15 mouse cellular contexts compared by ENCODE assay signal in genomic region chr3:66004220-66004951, GRCm38 (mm10). TPM values are rescaled to one million over a fixed set of nuclear protein-coding genes. Genes with fewer than 3 reads are reported as not detected.
DNase-seq lines count a peak whose midpoint lies in the region; ATAC-seq lines count a peak whose summit lies in the region.
"Had no signal": no experiment of that assay in that cellular context is flagged by ENCODE, and none has a peak within 500 bp of the region (broad histone marks: within the 10 kb centered on the region; RNA-seq: fewer than 3 reads in every experiment).

No protein-coding gene starts in this region.

- ATAC-seq in hindbrain, embryonic 16.5 days: peak; percentile 60; the same call in 1 of the 2 replicates
- peak; percentile 62; the same call in 1 of the 2 replicates for ATAC-seq in midbrain, embryonic 16.5 days
- no peak for ATAC-seq in midbrain, embryonic 11.5 days (ENCODE audit: low FRiP score)

- H3K4me2 ChIP-seq in hindbrain, embryonic 16.5 days (ENCODE audit: low read length): no peak overlapping the region
- H3K4me2 ChIP-seq in midbrain, embryonic 16.5 days (ENCODE audit: low read length): no peak overlapping the region
- H3K4me2 ChIP-seq in midbrain, embryonic 11.5 days: no peak overlapping the region
- H3K4me2 ChIP-seq: embryonic facial prominence, embryonic 15.5 days; heart, embryonic 13.5 days; limb, embryonic 12.5 days had no signal

- no peaks in the 10 kb centered on the region for H3K27me3 ChIP-seq in hindbrain, embryonic 16.5 days (replicated peaks; ENCODE audit: control insufficient read depth, insufficient read depth, low read length)
- H3K27me3 ChIP-seq in hindbrain, embryonic 10.5 days (ENCODE audit: insufficient read depth, poor library complexity, severe bottlenecking): no peaks in the 10 kb centered on the region
- no peaks in the 10 kb centered on the region for H3K27me3 ChIP-seq in midbrain, embryonic 16.5 days (ENCODE audit: control insufficient read depth, insufficient read depth, low read depth, low read length)
- H3K27me3 ChIP-seq in midbrain, embryonic 11.5 days (ENCODE audit: control insufficient read depth, insufficient read depth, low read length): no peaks in the 10 kb centered on the region
- H3K27me3 ChIP-seq: embryonic facial prominence, embryonic 15.5 days; heart, embryonic 13.5 days; limb, embryonic 12.5 days had no signal

- no peaks in the 10 kb centered on the region for H3K36me3 ChIP-seq in hindbrain, embryonic 16.5 days (ENCODE audit: control insufficient read depth, insufficient read depth, low read length)
- H3K36me3 ChIP-seq in hindbrain, embryonic 10.5 days: no peaks in the 10 kb centered on the region
- no peaks in the 10 kb centered on the region for H3K36me3 ChIP-seq in midbrain, embryonic 16.5 days (ENCODE audit: control insufficient read depth, insufficient read depth, low read length)
- H3K36me3 ChIP-seq in midbrain, embryonic 11.5 days (ENCODE audit: control insufficient read depth, insufficient read depth, low read length): no peaks in the 10 kb centered on the region
- H3K36me3 ChIP-seq: embryonic facial prominence, embryonic 15.5 days; G1E; heart, embryonic 13.5 days; limb, embryonic 12.5 days had no signal

- 69% methylated on average over 7 of the region's 7 CpGs for WGBS in hindbrain, embryonic 16.5 days
- WGBS in hindbrain, embryonic 10.5 days: 75% methylated on average over 7 of the region's 7 CpGs
- 65% methylated on average over 7 of the region's 7 CpGs for WGBS in midbrain, embryonic 16.5 days
- 77% methylated on average over 7 of the region's 7 CpGs for WGBS in midbrain, embryonic 11.5 days

- no peak overlapping the region for H3K9ac ChIP-seq in hindbrain, embryonic 16.5 days (ENCODE audit: low read depth, low read length)
- no peak overlapping the region for H3K9ac ChIP-seq in midbrain, embryonic 16.5 days (ENCODE audit: low read depth, low read length)
- no peak overlapping the region for H3K9ac ChIP-seq in midbrain, embryonic 11.5 days (ENCODE audit: low read length)
- H3K9ac ChIP-seq: embryonic facial prominence, embryonic 15.5 days; heart, embryonic 13.5 days; limb, embryonic 12.5 days had no signal

- no peak overlapping the region for H3K4me3 ChIP-seq in hindbrain, embryonic 16.5 days (ENCODE audit: low read length)
- H3K4me3 ChIP-seq in hindbrain, embryonic 10.5 days: no peak overlapping the region
- no peak overlapping the region for H3K4me3 ChIP-seq in midbrain, embryonic 16.5 days (ENCODE audit: low read depth, low read length)
- H3K4me3 ChIP-seq in midbrain, embryonic 11.5 days (ENCODE audit: low read depth, low read length): no peak overlapping the region
- H3K4me3 ChIP-seq: embryonic facial prominence, embryonic 15.5 days; heart, embryonic 13.5 days; limb, embryonic 12.5 days had no signal

- H3K4me1 ChIP-seq in hindbrain, embryonic 16.5 days (ENCODE audit: control insufficient read depth, insufficient read depth, low read depth, low read length): no peaks in the 10 kb centered on the region
- H3K4me1 ChIP-seq in hindbrain, embryonic 10.5 days (replicated peaks): no peaks in the 10 kb centered on the region; the same call in 1 of the 2 replicates
- H3K4me1 ChIP-seq in midbrain, embryonic 16.5 days (ENCODE audit: control insufficient read depth, insufficient read depth, low read length): no peaks in the 10 kb centered on the region
- no peaks in the 10 kb centered on the region for H3K4me1 ChIP-seq in midbrain, embryonic 11.5 days (ENCODE audit: control insufficient read depth, insufficient read depth, low read length)
- H3K4me1 ChIP-seq: embryonic facial prominence, embryonic 15.5 days; heart, embryonic 13.5 days; limb, embryonic 12.5 days had no signal

- no peak overlapping the region for H3K27ac ChIP-seq in hindbrain, embryonic 16.5 days (ENCODE audit: low read depth, low read length)
- H3K27ac ChIP-seq in hindbrain, embryonic 10.5 days: no peak overlapping the region
- no peak overlapping the region for H3K27ac ChIP-seq in midbrain, embryonic 16.5 days (ENCODE audit: low read length)
- H3K27ac ChIP-seq in midbrain, embryonic 11.5 days (ENCODE audit: low read depth, low read length): no peak overlapping the region
- H3K27ac ChIP-seq: embryonic facial prominence, embryonic 15.5 days; heart, embryonic 13.5 days; limb, embryonic 12.5 days had no signal

- no peaks in the 10 kb centered on the region for H3K9me3 ChIP-seq in hindbrain, embryonic 16.5 days (ENCODE audit: control insufficient read depth, low read length)
- no peaks in the 10 kb centered on the region for H3K9me3 ChIP-seq in hindbrain, embryonic 10.5 days
- H3K9me3 ChIP-seq in midbrain, embryonic 16.5 days (replicated peaks; ENCODE audit: control insufficient read depth, low read length, poor library complexity, severe bottlenecking): no peaks in the 10 kb centered on the region
- H3K9me3 ChIP-seq in midbrain, embryonic 11.5 days (ENCODE audit: control insufficient read depth, low read length): no peaks in the 10 kb centered on the region
- H3K9me3 ChIP-seq: embryonic facial prominence, embryonic 15.5 days; heart, embryonic 13.5 days; limb, embryonic 12.5 days had no signal

- no peak for DNase-seq in hindbrain, embryonic 10.5 days (ENCODE audit: low spot score)
- no peak for DNase-seq in midbrain, embryonic 11.5 days (ENCODE audit: low spot score, missing footprints)
- peak; percentile 49 for DNase-seq in embryo, embryonic 10.5 days (ENCODE audit: low spot score)
- DNase-seq in cerebellum, adult 9-10 months: no peak
- DNase-seq in gastrocnemius, postnatal 10 days: no peak
- DNase-seq: adrenal gland, adult 8-10 months; kidney, adult 2 months; layer of hippocampus, adult 9-11 months; lung, postnatal 36 days had no signal

RNA-seq across cellular contexts. Expression of gene Ccnl1, which starts 46.3 kb away (rescaled TPM):
- polyA plus RNA-seq in hindbrain, embryonic 16.5 days (2015; fragmentation: Nextera tagmentation; extraction: Ambion mirVana): 53.2 and 60.5 TPM in 2 replicates
- 84.6 and 104 TPM in 2 replicates for polyA plus RNA-seq in hindbrain, embryonic 10.5 days (2016; fragmentation: Nextera tagmentation; extraction: Ambion mirVana)
- 64.7 and 73.2 TPM in 2 replicates for polyA plus RNA-seq in midbrain, embryonic 16.5 days (2015; fragmentation: Nextera tagmentation; extraction: Ambion mirVana)
- polyA plus RNA-seq in midbrain, embryonic 11.5 days (2014; fragmentation: Nextera tagmentation; extraction: Ambion mirVana): 119 and 131 TPM in 2 replicates
- total RNA-seq in gastrocnemius, postnatal 10 days (2021): 10 to 100 TPM; 22.7 to 36.5 TPM
